Mouse (Mus musculus) bone marrow macrophage, adult 2 months (primary cell): Measurements from ENCODE around the gene Mmachc.

Experiments
- CTCF ChIP-seq: IDR thresholded peaks from 2 replicates; pipeline ENCODE4 v1.5.1; 2012; ENCODE audit warnings: low read depth, mild to moderate bottlenecking, low read length, moderate library complexity
- POLR2A ChIP-seq: IDR thresholded peaks from 2 replicates; pipeline ENCODE4 v1.6.1; 2012; ENCODE audit warnings: mild to moderate bottlenecking, low read depth, low read length, borderline replicate concordance

GRCm38 (mm10) chr4:116731077-116731476 is 22.9 kb upstream of the Mmachc start:
- TF ChIP-seq POLR2A (no peak), CTCF (no peak)
